In genomic region chr1:131295200-131295599, GRCm38 (mm10) we compare ENCODE assay signal across 23 mouse cellular contexts. TPM values are rescaled to one million over a fixed set of nuclear protein-coding genes. Genes with fewer than 3 reads are reported as not detected.
DNase-seq lines count a peak whose midpoint lies in the region; ATAC-seq and TF ChIP-seq lines count a peak whose summit lies in the region.
"Had no signal": no experiment of that assay in that cellular context is flagged by ENCODE, and none has a peak within 500 bp of the region (broad histone marks: within the 10 kb centered on the region; RNA-seq: fewer than 3 reads in every experiment).

No protein-coding gene starts in this region.

- peak; percentile 81 for DNase-seq in heart, embryonic 10.5 days (ENCODE audit: low spot score)
- no peak for DNase-seq in heart, postnatal 25 days (ENCODE audit: low spot score)
- DNase-seq in hindbrain, postnatal 0 days (ENCODE audit: low spot score): peak; percentile 33
- DNase-seq in hindbrain, embryonic 14.5 days (ENCODE audit: low spot score): no peak
- peak; percentile 84 for DNase-seq in MN1 (ENCODE audit: low spot score)
- peak; percentile 56 for DNase-seq in cerebellum, adult 9-10 months
- no peak for DNase-seq in gastrocnemius, postnatal 4 days (ENCODE audit: low spot score in 2 of 2)
- DNase-seq: adrenal gland, adult 8-10 months; heart, adult 11 months; kidney, postnatal 4 days; layer of hippocampus, adult 9-11 months; lung, adult 18-20 months; lung, postnatal 14 days; right cerebral cortex, postnatal 14 days; spleen, adult 18-20 months; thymus, postnatal 25 days had no signal

- no peak overlapping the region for H3K4me3 ChIP-seq in heart, embryonic 10.5 days
- no peak overlapping the region for H3K4me3 ChIP-seq in hindbrain, postnatal 0 days (ENCODE audit: low read length)
- no peak overlapping the region for H3K4me3 ChIP-seq in hindbrain, embryonic 14.5 days (replicated peaks; ENCODE audit: low read length)
- H3K4me3 ChIP-seq: forebrain, embryonic 10.5 days; hindbrain, embryonic 12.5 days; kidney, embryonic 15.5 days; left cerebral cortex, adult 2 months; megakaryocyte, embryonic 14.5 days; neural tube, embryonic 12.5 days had no signal

- intact Hi-C loops in heart, postnatal 25 days (cut with DNase I): no loop called here

- WGBS in heart, embryonic 10.5 days: 51% methylated on average over 8 of the region's 8 CpGs
- WGBS in hindbrain, postnatal 0 days: 35% methylated on average over 8 of the region's 8 CpGs
- 61% methylated on average over 8 of the region's 8 CpGs for WGBS in hindbrain, embryonic 14.5 days

- H3K27ac ChIP-seq in heart, embryonic 10.5 days: no peak overlapping the region
- H3K27ac ChIP-seq in hindbrain, postnatal 0 days: no peak overlapping the region
- no peak overlapping the region for H3K27ac ChIP-seq in hindbrain, embryonic 14.5 days
- H3K27ac ChIP-seq: forebrain, embryonic 10.5 days; hindbrain, embryonic 12.5 days; kidney, embryonic 15.5 days; neural tube, embryonic 12.5 days had no signal

- no peaks in the 10 kb centered on the region for H3K27me3 ChIP-seq in heart, embryonic 10.5 days (ENCODE audit: insufficient read depth, poor library complexity, severe bottlenecking)
- no peaks in the 10 kb centered on the region for H3K27me3 ChIP-seq in hindbrain, postnatal 0 days (ENCODE audit: insufficient read depth, low read length)
- H3K27me3 ChIP-seq in hindbrain, embryonic 14.5 days (ENCODE audit: control insufficient read depth, insufficient read depth, low read length): no peaks in the 10 kb centered on the region
- H3K27me3 ChIP-seq: hindbrain, embryonic 12.5 days; kidney, embryonic 15.5 days; megakaryocyte, embryonic 14.5 days; neural tube, embryonic 12.5 days had no signal

- H3K4me2 ChIP-seq in hindbrain, postnatal 0 days (ENCODE audit: low read depth, low read length): no peak overlapping the region
- H3K4me2 ChIP-seq in hindbrain, embryonic 14.5 days (replicated peaks): no peak overlapping the region
- H3K4me2 ChIP-seq: hindbrain, embryonic 12.5 days; kidney, embryonic 15.5 days; liver, embryonic 11.5 days; neural tube, embryonic 12.5 days had no signal

- TF ChIP-seq CTCF in hindbrain, postnatal 0 days (IDR thresholded peaks at IDR 0.05; ENCODE audit: low read depth): no peak

- H3K9ac ChIP-seq in hindbrain, postnatal 0 days (replicated peaks; ENCODE audit: low read length): no peak overlapping the region
- H3K9ac ChIP-seq in hindbrain, embryonic 14.5 days: no peak overlapping the region
- H3K9ac ChIP-seq: hindbrain, embryonic 12.5 days; kidney, embryonic 15.5 days; neural tube, embryonic 12.5 days had no signal

- H3K36me3 ChIP-seq in heart, embryonic 10.5 days: peaks cover 67% of the 10 kb centered on the region
- H3K36me3 ChIP-seq in hindbrain, postnatal 0 days (ENCODE audit: insufficient read depth, low read length): peaks cover 48% of the 10 kb centered on the region; the same call in 1 of the 2 replicates
- H3K36me3 ChIP-seq in hindbrain, embryonic 14.5 days (replicated peaks; ENCODE audit: control insufficient read depth, insufficient read depth): peaks cover 72% of the 10 kb centered on the region

- peaks cover 30% of the 10 kb centered on the region for H3K4me1 ChIP-seq in heart, embryonic 10.5 days
- no peaks in the 10 kb centered on the region for H3K4me1 ChIP-seq in hindbrain, postnatal 0 days (ENCODE audit: insufficient read depth, low read length)
- H3K4me1 ChIP-seq in hindbrain, embryonic 14.5 days (replicated peaks; ENCODE audit: control insufficient read depth, insufficient read depth, low read length): no peaks in the 10 kb centered on the region
- H3K4me1 ChIP-seq: hindbrain, embryonic 12.5 days; kidney, embryonic 15.5 days had no signal

- no peaks in the 10 kb centered on the region for H3K9me3 ChIP-seq in heart, embryonic 10.5 days
- H3K9me3 ChIP-seq in hindbrain, postnatal 0 days (ENCODE audit: low read length): no peaks in the 10 kb centered on the region
- H3K9me3 ChIP-seq in hindbrain, embryonic 14.5 days (ENCODE audit: control insufficient read depth, low read length): no peaks in the 10 kb centered on the region
- H3K9me3 ChIP-seq: forebrain, embryonic 10.5 days; hindbrain, embryonic 12.5 days; kidney, embryonic 15.5 days; megakaryocyte, embryonic 14.5 days; neural tube, embryonic 12.5 days had no signal

- ATAC-seq in hindbrain, postnatal 0 days: no peak
- no peak for ATAC-seq in hindbrain, embryonic 14.5 days (ENCODE audit: low FRiP score)

RNA-seq across cellular contexts. Expression of gene Ikbke, which starts 15.8 kb away (rescaled TPM):
- polyA plus RNA-seq in heart, embryonic 10.5 days (2016; fragmentation: Nextera tagmentation; extraction: Ambion mirVana): 1.8 and 2.3 TPM in 2 replicates
- 1 to 10 TPM; 1.4 to 1.7 TPM for total RNA-seq in heart, postnatal 25 days (2021)
- total RNA-seq in hindbrain, postnatal 0 days (2014; rRNA removed): 0.75 and 1.5 TPM in 2 replicates
- polyA plus RNA-seq in hindbrain, postnatal 0 days (2015; fragmentation: Nextera tagmentation; extraction: Ambion mirVana): 1.2 TPM in 2 replicates
- 0.81 and 1.4 TPM in 2 replicates for polyA plus RNA-seq in hindbrain, embryonic 14.5 days (2014; fragmentation: Nextera tagmentation; extraction: Ambion mirVana)
- total RNA-seq in gastrocnemius, postnatal 4 days (2021): 1 to 10 TPM; 7.5 to 7.6 TPM

RNA-seq across cellular contexts. Expression of gene Rassf5, which starts 50.1 kb away (rescaled TPM):
- 44.4 and 64.0 TPM in 2 replicates for polyA plus RNA-seq in heart, embryonic 10.5 days (2016; fragmentation: Nextera tagmentation; extraction: Ambion mirVana)
- total RNA-seq in heart, postnatal 25 days (2021): 1 to 10 TPM; 1.6 to 2.3 TPM
- total RNA-seq in hindbrain, postnatal 0 days (2014; rRNA removed): 12.9 and 41.5 TPM in 2 replicates
- 8.1 and 8.3 TPM in 2 replicates for polyA plus RNA-seq in hindbrain, postnatal 0 days (2015; fragmentation: Nextera tagmentation; extraction: Ambion mirVana)
- polyA plus RNA-seq in hindbrain, embryonic 14.5 days (2014; fragmentation: Nextera tagmentation; extraction: Ambion mirVana): 4.0 and 5.0 TPM in 2 replicates
- 1 to 10 TPM; 6.4 to 7.9 TPM for total RNA-seq in gastrocnemius, postnatal 4 days (2021)

Comparison
In these comparisons a context has a peak if more than half of its experiments do, and no peak if none do; other contexts are left out.
1. DNase-seq: peak in heart, embryonic 10.5 days (single experiment), hindbrain, postnatal 0 days (single experiment), MN1 (single experiment) and cerebellum, adult 9-10 months (single experiment); none in heart, postnatal 25 days (single experiment), hindbrain, embryonic 14.5 days (single experiment) and gastrocnemius, postnatal 4 days (0 of 2).